Mouse (Mus musculus) hindbrain, embryonic 13.5 days (tissue): Measurements from ENCODE around the gene Myrip. TPM values are rescaled to one million over a fixed set of nuclear protein-coding genes. Genes with fewer than 3 reads are reported as not detected.
A peak's percentile ranks its signal among the peaks of the same experiment; 100 is the strongest.

Experiments used
- ATAC-seq: fragments of 200-750 bp; cut with Nextera tagmentation; 2 replicates; pipeline ENCODE4 v1.8.0; 2017; ENCODE audit warnings: moderate TSS enrichment; ENCODE audit not compliant: low FRiP score
- H3K27ac ChIP-seq: fragments of 300-500 bp; sonication (generic); 2 replicates; pipeline ENCODE4 v1.5.1; 2015; ENCODE audit warnings: inconsistent platforms, mild to moderate bottlenecking, moderate library complexity
- H3K27me3 ChIP-seq: fragments of 300-500 bp; sonication (generic); 2 replicates; pipeline ENCODE4 v1.6.1; 2015; ENCODE audit warnings: mild to moderate bottlenecking, inconsistent platforms
- H3K36me3 ChIP-seq: fragments of 300-500 bp; sonication (generic); 2 replicates; pipeline ENCODE4 v1.6.1; 2015; ENCODE audit warnings: mild to moderate bottlenecking, inconsistent platforms
- H3K4me1 ChIP-seq: fragments of 300-500 bp; sonication (generic); replicated peaks from 2 replicates; pipeline ENCODE4 v1.6.1; 2015; ENCODE audit warnings: inconsistent platforms
- H3K4me2 ChIP-seq: fragments of 300-500 bp; sonication (generic); 2 replicates; pipeline ENCODE4 v1.6.1; 2015; ENCODE audit warnings: inconsistent platforms, mild to moderate bottlenecking, moderate library complexity
- H3K4me3 ChIP-seq: fragments of 300-500 bp; sonication (generic); 2 replicates; pipeline ENCODE4 v1.5.1; 2015; ENCODE audit warnings: mild to moderate bottlenecking, inconsistent platforms
- H3K9ac ChIP-seq: fragments of 300-500 bp; sonication (generic); 2 replicates; pipeline ENCODE4 v1.6.1; 2015; ENCODE audit warnings: mild to moderate bottlenecking, inconsistent platforms
- H3K9me3 ChIP-seq: fragments of 300-500 bp; sonication (generic); 2 replicates; pipeline ENCODE4 v1.6.1; 2016; ENCODE audit warnings: inconsistent platforms
- WGBS: fragments of 180-500 bp; shearing (Covaris S2); methylation state at CpG from one replicate; pipeline ENCODE4 v1.1.7; 2015; 5-methylcytosine and 5-hydroxymethylcytosine counted together
- polyA plus RNA-seq: library from polyadenylated mRNA; unstranded; fragments of >200 nt; fragmentation: Nextera tagmentation; extraction: Ambion mirVana; gene quantifications from 2 replicates; pipeline ENCODE4 v1.2.1, GENCODE M21; 2015

Myrip gene
- polyA plus RNA-seq, 1 experiment from 2014 or later, result 4.3 TPM

DNA sequence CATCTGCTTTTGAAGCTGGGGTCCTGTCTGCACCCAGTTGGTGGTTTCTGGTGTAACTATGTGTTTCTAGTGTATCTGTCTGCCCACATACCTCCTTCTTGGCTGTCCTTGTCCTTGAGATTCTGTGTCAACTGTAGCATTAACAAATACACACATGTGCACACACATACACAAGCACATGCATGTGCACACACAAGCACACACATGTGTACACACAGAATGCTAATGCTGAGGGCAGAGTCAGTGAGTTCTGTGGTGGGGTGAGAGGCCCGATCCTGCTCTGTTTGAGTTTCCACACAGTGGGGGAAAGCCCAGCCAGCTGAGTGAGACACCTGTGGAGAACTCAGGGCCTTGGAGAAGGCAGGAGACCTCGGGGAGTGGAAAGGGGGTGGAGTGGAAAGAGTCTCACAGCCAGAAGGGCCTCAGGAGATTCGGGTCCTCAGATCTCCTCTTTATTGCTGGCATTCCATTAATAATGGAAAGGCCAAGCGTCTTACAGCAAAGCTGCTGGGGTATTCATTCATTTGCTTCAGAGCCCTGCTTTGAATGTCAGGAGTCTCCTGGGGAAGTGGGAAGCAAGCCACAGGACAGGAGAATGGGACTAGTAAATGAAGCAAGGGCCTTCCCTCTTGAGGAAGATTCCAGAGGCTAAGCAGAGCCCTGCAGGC lies 41.9 kb downstream of the Myrip start:
- Histone ChIP-seq H3K36me3 (no peaks in the 10 kb centered on the region), H3K27ac (peak overlapping the region; percentile 74), H3K4me1 (peaks cover 28% of the 10 kb centered on the region), H3K9me3 (no peaks in the 10 kb centered on the region), H3K4me3 (no peak overlapping the region), H3K27me3 (no peaks in the 10 kb centered on the region), H3K9ac (no peak overlapping the region), H3K4me2 (no peak overlapping the region)
- no peak for ATAC-seq
- 35% methylated on average over 4 of the region's 4 CpGs for WGBS

DNA sequence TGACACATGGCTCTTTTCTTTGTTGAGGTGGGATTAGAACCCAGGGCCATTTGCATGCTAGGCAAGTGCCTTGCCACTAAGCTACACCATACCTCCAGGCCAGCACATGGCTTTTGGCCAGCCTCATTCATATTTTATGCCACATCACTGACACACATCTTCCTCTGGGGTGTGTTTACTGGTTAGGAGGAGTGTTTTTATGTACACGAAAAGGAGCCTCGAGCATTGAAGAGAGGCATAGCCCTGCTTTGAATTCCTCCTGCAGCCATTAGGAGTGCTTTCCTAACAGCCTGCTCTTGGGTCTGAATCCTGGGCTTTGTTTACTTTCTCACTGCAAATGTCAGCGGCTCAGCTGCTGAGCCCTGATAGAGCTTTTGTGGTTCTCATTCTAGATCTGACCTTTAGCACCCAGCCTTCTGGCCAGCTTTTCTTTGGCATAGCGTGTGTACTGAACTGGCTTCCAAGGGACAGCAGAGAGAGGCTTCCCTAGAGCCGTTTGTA lies 44.4 kb downstream of the Myrip start:
- Histone ChIP-seq H3K9ac (0 out of 2 replicates have a peak overlapping the region, but pooled peaks have one; percentile 11), H3K4me3 (no peak overlapping the region), H3K4me1 (peaks cover 47% of the 10 kb centered on the region), H3K4me2 (no peak overlapping the region), H3K36me3 (no peaks in the 10 kb centered on the region), H3K27me3 (no peaks in the 10 kb centered on the region), H3K9me3 (no peaks in the 10 kb centered on the region), H3K27ac (peak overlapping the region; percentile 80)
- 23% methylated on average over 5 of the region's 5 CpGs for WGBS
- peak; percentile 49; the same call in 1 of the 2 replicates for ATAC-seq

DNA sequence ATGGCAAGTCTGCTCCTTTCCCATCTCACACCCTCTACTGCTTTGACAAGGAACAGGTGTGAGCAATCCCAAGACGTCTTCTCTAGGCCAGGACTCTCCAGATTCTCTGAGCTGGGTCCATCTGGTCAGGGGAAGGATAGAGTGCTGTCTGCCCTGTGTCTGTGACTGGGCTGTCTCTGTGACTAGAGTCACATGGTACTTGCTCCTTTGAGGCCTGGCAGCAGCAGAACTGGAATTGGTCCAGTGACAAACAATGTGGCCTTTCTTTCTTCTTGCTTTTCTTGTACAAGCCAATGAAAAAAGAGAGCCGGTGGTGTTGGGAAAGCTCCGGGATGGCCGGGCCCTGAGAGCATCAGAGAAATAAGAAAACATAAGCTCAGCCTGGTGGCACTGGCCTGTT lies 47.8 kb downstream of the Myrip start:
- H3K4me3 ChIP-seq, result no peak overlapping the region
- no peaks in the 10 kb centered on the region for H3K36me3 ChIP-seq
- peak overlapping the region; percentile 31 for H3K27ac ChIP-seq
- peaks cover 38% of the 10 kb centered on the region for H3K4me1 ChIP-seq
- no peak overlapping the region for H3K4me2 ChIP-seq
- peak; percentile 63 for ATAC-seq
- no peak overlapping the region for H3K9ac ChIP-seq
- H3K9me3 ChIP-seq, result no peaks in the 10 kb centered on the region
- no peaks in the 10 kb centered on the region for H3K27me3 ChIP-seq
- WGBS, result 30% methylated on average over 4 of the region's 4 CpGs

DNA sequence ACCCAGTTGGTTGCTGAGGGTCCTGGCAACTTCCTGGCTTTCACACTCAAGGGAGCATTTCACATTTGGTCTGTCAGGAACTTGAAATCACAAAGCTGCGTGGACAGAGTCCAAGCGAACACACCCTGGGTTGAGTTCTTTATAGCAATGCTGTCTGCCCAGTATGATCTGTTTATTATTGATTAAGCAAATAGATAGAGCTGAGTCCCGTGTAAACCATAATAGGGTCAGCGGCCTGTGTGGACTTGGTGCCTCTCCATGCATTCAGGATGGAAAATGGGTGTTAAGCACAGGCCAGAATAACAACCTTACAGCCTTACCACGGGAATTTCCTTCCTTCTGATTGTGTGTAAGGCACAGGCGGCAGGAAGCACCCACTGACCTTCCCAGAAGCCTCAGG lies 49.0 kb downstream of the Myrip start:
- 70% methylated on average over 6 of the region's 6 CpGs for WGBS

DNA sequence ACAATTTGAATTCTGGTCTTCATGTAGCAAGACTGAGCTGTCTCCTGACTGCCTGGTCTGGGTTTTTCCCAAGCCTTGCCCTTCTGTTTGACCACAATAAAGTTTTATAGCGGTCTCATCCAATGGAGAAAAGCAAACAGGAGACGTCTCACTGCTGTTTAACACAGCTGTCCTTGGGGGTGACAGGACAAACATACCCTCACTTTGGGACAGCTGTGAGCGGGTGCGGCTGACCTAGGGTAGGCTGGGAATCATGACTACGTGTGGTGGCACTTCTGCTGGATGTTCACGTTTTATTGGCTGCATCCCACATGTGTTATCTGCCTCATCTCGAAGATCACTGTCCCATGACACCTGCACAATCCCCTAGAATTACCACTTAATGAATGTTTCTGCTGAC lies 49.7 kb downstream of the Myrip start:
- H3K4me2 ChIP-seq, result no peak overlapping the region
- no peaks in the 10 kb centered on the region for H3K27me3 ChIP-seq
- WGBS, result 75% methylated on average over 7 of the region's 7 CpGs
- H3K9ac ChIP-seq, result no peak overlapping the region
- H3K4me1 ChIP-seq, result peaks cover 27% of the 10 kb centered on the region
- 0 out of 2 replicates have a peak overlapping the region, but pooled peaks have one; percentile 3 for H3K27ac ChIP-seq
- H3K4me3 ChIP-seq, result no peak overlapping the region
- H3K36me3 ChIP-seq, result no peaks in the 10 kb centered on the region
- no peaks in the 10 kb centered on the region for H3K9me3 ChIP-seq
- no peak for ATAC-seq

More for the DNA sequence above, 49.0 kb downstream of the Myrip start:
- Histone ChIP-seq H3K36me3 (no peaks in the 10 kb centered on the region), H3K27me3 (no peaks in the 10 kb centered on the region), H3K9ac (no peak overlapping the region), H3K4me3 (no peak overlapping the region), H3K9me3 (no peaks in the 10 kb centered on the region), H3K27ac (peak overlapping the region; percentile 8; the same call in 1 of the 2 replicates), H3K4me1 (peaks cover 34% of the 10 kb centered on the region), H3K4me2 (no peak overlapping the region)
- no peak for ATAC-seq

DNA sequence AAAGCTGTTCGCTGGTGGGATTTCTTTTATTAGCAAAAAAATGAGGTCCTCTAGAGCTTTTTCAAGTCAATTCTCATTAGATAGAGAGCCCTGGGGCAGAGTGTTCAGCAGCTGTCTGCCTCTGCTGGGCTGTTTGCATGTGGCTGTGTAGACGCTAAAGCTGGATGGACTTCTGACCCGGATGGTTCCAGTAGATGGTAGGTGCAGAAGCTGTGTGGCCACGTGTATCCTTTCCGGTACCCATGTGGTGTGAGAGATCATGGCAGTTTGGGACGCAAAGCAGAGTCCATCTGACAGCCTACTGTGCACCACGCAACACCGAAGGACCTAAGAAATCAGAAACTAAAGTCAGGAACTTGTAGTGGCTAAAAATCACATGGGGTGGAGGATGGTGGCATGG lies 50.2 kb downstream of the Myrip start:
- no peak overlapping the region for H3K27ac ChIP-seq
- ATAC-seq, result no peak
- WGBS, result 86% methylated on average over 8 of the region's 8 CpGs

DNA sequence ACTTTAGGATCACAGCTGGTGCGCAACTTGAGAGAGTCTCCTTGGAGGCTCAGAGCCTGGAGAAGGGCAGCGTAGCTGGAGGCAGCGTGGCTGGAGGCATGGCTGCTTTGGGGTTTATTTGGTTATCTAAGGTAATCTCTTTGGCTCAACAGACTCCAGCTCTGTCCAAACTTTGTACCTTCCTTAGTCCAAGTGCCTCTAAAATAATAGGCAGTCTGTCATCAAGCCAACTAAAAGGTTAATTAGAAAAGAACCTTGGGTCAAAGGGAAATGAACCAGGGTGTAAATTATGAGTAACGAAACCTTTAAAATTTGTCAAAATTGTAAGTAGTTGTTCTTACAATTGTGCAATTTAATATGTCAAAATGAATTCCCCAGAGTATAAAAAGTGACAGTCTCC lies 51.7 kb downstream of the Myrip start:
- Histone ChIP-seq H3K4me3 (no peak overlapping the region), H3K27me3 (no peaks in the 10 kb centered on the region), H3K4me2 (no peak overlapping the region), H3K9ac (no peak overlapping the region), H3K9me3 (no peaks in the 10 kb centered on the region), H3K36me3 (no peaks in the 10 kb centered on the region), H3K27ac (no peak overlapping the region), H3K4me1 (peaks cover 22% of the 10 kb centered on the region)
- WGBS, result 89% methylated on average over 4 of the region's 4 CpGs
- ATAC-seq, result no peak

More for the DNA sequence above, 50.2 kb downstream of the Myrip start:
- no peak overlapping the region for H3K4me2 ChIP-seq
- H3K9ac ChIP-seq, result no peak overlapping the region
- no peak overlapping the region for H3K4me3 ChIP-seq
- H3K9me3 ChIP-seq, result no peaks in the 10 kb centered on the region
- peaks cover 24% of the 10 kb centered on the region for H3K4me1 ChIP-seq
- no peaks in the 10 kb centered on the region for H3K36me3 ChIP-seq
- H3K27me3 ChIP-seq, result no peaks in the 10 kb centered on the region

DNA sequence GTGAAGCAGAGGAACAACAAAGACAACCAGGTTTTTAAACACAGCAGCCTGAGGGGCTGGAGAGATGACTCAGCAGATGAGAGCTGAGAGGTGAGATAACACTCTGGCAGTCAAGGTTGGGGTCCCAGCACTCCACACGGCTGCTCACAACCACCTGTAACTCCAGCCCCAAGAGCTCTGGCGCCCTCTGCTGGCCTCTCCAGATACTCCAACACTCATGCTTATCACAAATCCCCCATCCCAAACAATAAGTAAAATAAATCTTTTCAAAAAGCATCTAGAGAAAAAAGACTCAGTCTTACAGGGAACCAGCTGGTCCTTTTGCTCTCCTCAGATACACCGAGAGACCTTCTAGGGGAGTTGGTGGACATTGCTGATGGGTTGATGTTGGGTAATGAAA lies 52.7 kb downstream of the Myrip start:
- H3K4me1 ChIP-seq, result peaks cover 15% of the 10 kb centered on the region
- no peak overlapping the region for H3K4me3 ChIP-seq
- no peak overlapping the region for H3K9ac ChIP-seq
- no peak overlapping the region for H3K4me2 ChIP-seq
- ATAC-seq, result no peak
- no peaks in the 10 kb centered on the region for H3K36me3 ChIP-seq
- H3K27me3 ChIP-seq, result no peaks in the 10 kb centered on the region
- 80% methylated on average over 3 of the region's 3 CpGs for WGBS
- H3K27ac ChIP-seq, result no peak overlapping the region
- no peaks in the 10 kb centered on the region for H3K9me3 ChIP-seq

DNA sequence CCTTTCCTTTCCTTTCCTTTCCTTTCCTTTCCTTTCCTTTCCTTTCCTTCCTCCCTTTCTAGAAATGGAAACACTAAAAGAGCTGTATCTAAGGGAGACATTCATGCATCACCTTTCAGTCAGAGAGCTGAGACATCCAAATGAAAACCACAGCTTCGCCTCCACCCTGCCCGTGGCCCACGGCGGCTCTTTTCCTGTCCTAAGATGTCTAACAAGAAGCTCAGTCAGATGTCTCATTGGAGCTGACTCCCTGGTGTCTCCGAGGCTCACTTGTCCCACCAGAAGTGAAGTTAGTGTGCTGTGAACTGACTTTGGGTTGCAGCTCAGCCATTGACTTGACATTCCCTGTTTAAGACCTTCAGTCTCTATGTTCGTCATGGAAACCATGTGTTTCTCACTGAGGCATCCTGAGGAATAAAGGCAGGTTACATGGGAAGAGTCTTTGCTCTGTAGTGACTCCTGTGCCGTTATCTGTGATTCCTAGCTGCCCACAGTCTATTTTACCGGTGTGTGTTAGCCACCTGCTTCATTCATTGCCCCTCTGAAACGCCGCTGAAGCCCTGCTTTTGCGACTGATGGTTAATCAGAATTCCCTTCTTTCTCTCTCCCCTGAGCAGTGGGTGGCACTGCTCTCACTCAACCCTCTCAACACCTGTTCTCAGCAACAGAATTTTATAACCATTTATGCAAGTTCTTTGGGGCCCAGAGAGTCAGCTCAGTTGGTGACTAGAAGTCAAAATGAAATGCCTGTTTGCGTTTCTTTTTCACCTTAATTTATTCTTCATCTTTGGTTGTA lies 53.4 kb downstream of the Myrip start:
- Histone ChIP-seq H3K4me2 (no peak overlapping the region), H3K4me1 (peaks cover 13% of the 10 kb centered on the region), H3K4me3 (no peak overlapping the region), H3K9ac (no peak overlapping the region), H3K36me3 (no peaks in the 10 kb centered on the region), H3K27me3 (no peaks in the 10 kb centered on the region), H3K9me3 (no peaks in the 10 kb centered on the region), H3K27ac (no peak overlapping the region)
- no peak for ATAC-seq
- WGBS, result 90% methylated on average over 12 of the region's 12 CpGs

DNA sequence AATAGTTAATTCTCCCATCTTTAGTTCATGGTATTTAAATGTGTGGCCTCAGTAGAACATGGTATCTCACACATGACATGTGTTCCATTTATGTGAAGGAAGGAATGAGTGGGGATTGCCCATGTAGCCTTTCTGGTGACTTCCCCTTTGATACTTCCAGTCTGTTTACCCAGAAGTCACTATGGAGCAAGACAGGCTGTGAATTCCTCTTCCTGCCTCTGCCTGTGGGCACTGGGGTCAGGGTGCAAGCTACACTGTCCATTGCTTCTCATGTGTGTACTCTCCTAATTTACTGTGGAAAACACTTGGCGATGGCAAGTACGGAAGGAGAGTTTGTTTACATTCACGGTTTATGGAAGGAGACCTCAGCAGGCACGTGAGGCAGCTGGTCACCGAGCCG lies 55.2 kb downstream of the Myrip start:
- no peaks in the 10 kb centered on the region for H3K9me3 ChIP-seq
- no peak overlapping the region for H3K9ac ChIP-seq
- ATAC-seq, result no peak
- H3K4me2 ChIP-seq, result no peak overlapping the region
- no peak overlapping the region for H3K27ac ChIP-seq
- H3K27me3 ChIP-seq, result no peaks in the 10 kb centered on the region
- peaks cover 13% of the 10 kb centered on the region for H3K4me1 ChIP-seq
- H3K4me3 ChIP-seq, result no peak overlapping the region
- H3K36me3 ChIP-seq, result no peaks in the 10 kb centered on the region
- WGBS, result 90% methylated on average over 6 of the region's 6 CpGs

DNA sequence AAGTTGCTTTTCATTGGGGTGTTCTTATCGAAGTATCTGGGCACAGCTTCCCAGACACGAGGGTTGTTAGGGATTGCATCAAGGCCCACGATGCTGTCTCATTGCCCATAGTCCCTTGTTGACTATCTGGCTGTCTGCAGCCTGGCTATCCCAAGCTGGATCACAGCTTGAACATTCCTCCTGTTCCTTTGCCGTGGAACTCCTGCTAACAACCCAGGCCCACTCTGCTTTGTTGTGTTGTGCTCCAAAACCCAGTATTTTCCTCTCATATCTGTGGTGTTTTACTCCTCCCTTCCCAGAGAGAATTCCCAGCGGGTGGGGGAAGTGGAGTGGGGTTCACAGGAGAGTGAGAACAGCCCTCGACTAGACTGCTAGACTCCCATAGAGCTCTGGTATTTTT lies 56.7 kb downstream of the Myrip start:
- no peak overlapping the region for H3K27ac ChIP-seq
- peaks cover 13% of the 10 kb centered on the region for H3K4me1 ChIP-seq
- no peaks in the 10 kb centered on the region for H3K27me3 ChIP-seq
- no peak for ATAC-seq
- 82% methylated on average over 6 of the region's 6 CpGs for WGBS
- H3K9me3 ChIP-seq, result no peaks in the 10 kb centered on the region
- no peak overlapping the region for H3K4me2 ChIP-seq
- H3K36me3 ChIP-seq, result no peaks in the 10 kb centered on the region
- no peak overlapping the region for H3K4me3 ChIP-seq
- no peak overlapping the region for H3K9ac ChIP-seq

DNA sequence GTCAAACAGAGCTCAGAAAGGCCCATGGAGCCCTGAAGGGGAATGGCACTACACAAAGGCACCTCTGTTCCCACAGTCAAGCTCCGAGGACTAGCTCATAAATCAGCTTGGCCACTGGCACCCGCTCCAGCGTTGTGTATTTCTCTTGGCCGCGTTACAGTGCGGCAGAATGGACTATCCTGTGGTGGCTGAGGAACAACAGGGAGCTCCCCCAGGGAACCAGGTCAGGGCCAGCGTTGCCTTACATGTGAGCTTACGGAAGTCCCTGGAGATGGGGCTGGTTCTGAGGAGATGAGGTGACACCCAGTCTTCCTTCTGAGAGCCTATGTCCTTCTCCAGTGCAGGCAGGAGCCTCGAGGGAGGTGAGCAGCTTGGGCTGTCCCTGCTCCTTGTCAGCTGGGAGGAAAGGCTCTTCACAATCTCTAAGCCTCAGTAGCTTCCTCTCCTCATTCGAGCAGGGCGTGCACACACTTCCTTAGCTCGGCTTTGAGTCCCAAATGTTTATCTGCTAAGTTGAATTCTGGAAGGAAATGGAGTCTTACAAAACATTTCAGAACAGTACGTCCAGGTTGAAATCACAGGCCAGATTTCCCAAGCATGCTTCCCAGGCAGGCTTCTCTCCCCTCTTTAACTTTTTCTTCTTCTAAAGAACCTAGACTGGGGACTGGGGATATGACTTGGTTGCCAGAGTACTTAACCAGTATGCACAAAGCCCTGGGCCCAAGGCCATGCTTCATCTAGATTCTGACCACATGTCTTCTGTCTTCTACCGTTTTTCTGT lies 59.3 kb downstream of the Myrip start:
- Histone ChIP-seq H3K9me3 (no peaks in the 10 kb centered on the region), H3K27ac (peak overlapping the region; percentile 76), H3K36me3 (no peaks in the 10 kb centered on the region), H3K4me3 (no peak overlapping the region), H3K4me1 (peaks cover 13% of the 10 kb centered on the region), H3K27me3 (no peaks in the 10 kb centered on the region), H3K9ac (no peak overlapping the region), H3K4me2 (no peak overlapping the region)
- ATAC-seq, result peak; percentile 80
- WGBS, result 57% methylated on average over 14 of the region's 14 CpGs
